Comparison of ENCODE assay signal across 9 mouse cellular contexts in genomic region chr13:63324978-63325848, GRCm38 (mm10).
DNase-seq lines count a peak whose midpoint lies in the region; ATAC-seq and TF ChIP-seq lines count a peak whose summit lies in the region.
"Had no signal": no experiment of that assay in that cellular context is flagged by ENCODE, and none has a peak within 500 bp of the region (broad histone marks: within the 10 kb centered on the region; RNA-seq: fewer than 3 reads in every experiment).

No protein-coding gene starts in this region.

- peak overlapping the region; percentile 10; the same call in 1 of the 2 replicates for H3K27ac ChIP-seq in hindbrain, embryonic 11.5 days (ENCODE audit: low read depth, low read length)
- H3K27ac ChIP-seq in hindbrain, postnatal 0 days, result no peak overlapping the region
- H3K27ac ChIP-seq in ES-E14 (ENCODE audit: insufficient read depth, low read depth, low read length, poor library complexity, severe bottlenecking), result no peak overlapping the region
- peak overlapping the region; percentile 83 for H3K27ac ChIP-seq in embryonic facial prominence, embryonic 10.5 days (replicated peaks)
- peak overlapping the region; percentile 13; the same call in 1 of the 2 replicates for H3K27ac ChIP-seq in liver, embryonic 11.5 days (ENCODE audit: low read depth, low read length)
- H3K27ac ChIP-seq: macrophage had no signal

- no peaks in the 10 kb centered on the region for H3K36me3 ChIP-seq in hindbrain, embryonic 11.5 days (ENCODE audit: control insufficient read depth, insufficient read depth, low read length)
- H3K36me3 ChIP-seq in hindbrain, postnatal 0 days (ENCODE audit: insufficient read depth, low read length), result no peaks in the 10 kb centered on the region
- H3K36me3 ChIP-seq in ES-E14 (ENCODE audit: control insufficient read depth, insufficient read depth, low read length, poor library complexity, severe bottlenecking), result peaks cover 3% of the 10 kb centered on the region; the same call in 1 of the 2 replicates
- H3K36me3 ChIP-seq in embryonic facial prominence, embryonic 10.5 days (replicated peaks), result peaks cover 14% of the 10 kb centered on the region; the same call in 1 of the 2 replicates
- H3K36me3 ChIP-seq in liver, embryonic 11.5 days (ENCODE audit: control insufficient read depth, insufficient read depth, low read length), result no peaks in the 10 kb centered on the region

- DNase-seq in hindbrain, embryonic 11.5 days (ENCODE audit: low spot score), result no peak
- DNase-seq in hindbrain, postnatal 0 days (ENCODE audit: low spot score), result no peak
- DNase-seq in ES-E14 (ENCODE audit: low read depth, low spot score), result no peak
- no peak for DNase-seq in embryonic facial prominence, embryonic 10.5 days (ENCODE audit: low spot score)
- no peak for DNase-seq in liver, embryonic 11.5 days (ENCODE audit: low spot score)
- DNase-seq in gastrocnemius, postnatal 36 days, result no peak
- DNase-seq in left cerebral cortex, postnatal 4 days, result no peak

- no peak overlapping the region for H3K4me3 ChIP-seq in hindbrain, embryonic 11.5 days (ENCODE audit: low read depth, low read length)
- H3K4me3 ChIP-seq in hindbrain, postnatal 0 days (ENCODE audit: low read length), result no peak overlapping the region
- no peak overlapping the region for H3K4me3 ChIP-seq in ES-E14 (ENCODE audit: insufficient read depth in 1 of 2, low read depth in 1 of 2, low read length in 2 of 2, poor library complexity in 1 of 2, severe bottlenecking in 1 of 2)
- H3K4me3 ChIP-seq in embryonic facial prominence, embryonic 10.5 days, result no peak overlapping the region
- no peak overlapping the region for H3K4me3 ChIP-seq in liver, embryonic 11.5 days (ENCODE audit: low read depth, low read length)

- intact Hi-C loops in gastrocnemius, postnatal 36 days (cut with DNase I), result loop anchor here (5.0 kb wide), 2 partner anchors 88 to 213 kb away; no protein-coding TSS in a partner anchor
- intact Hi-C loops in left cerebral cortex, postnatal 4 days (cut with DNase I), result no loop called here

- no peak overlapping the region for H3K9ac ChIP-seq in hindbrain, embryonic 11.5 days (ENCODE audit: low read depth, low read length)
- no peak overlapping the region for H3K9ac ChIP-seq in hindbrain, postnatal 0 days (replicated peaks; ENCODE audit: low read length)
- H3K9ac ChIP-seq in ES-E14 (ENCODE audit: insufficient read depth, low read depth, low read length, poor library complexity, severe bottlenecking), result no peak overlapping the region
- no peak overlapping the region for H3K9ac ChIP-seq in liver, embryonic 11.5 days (ENCODE audit: low read depth, low read length)

- no peaks in the 10 kb centered on the region for H3K9me3 ChIP-seq in hindbrain, embryonic 11.5 days (ENCODE audit: control insufficient read depth, low read length)
- no peaks in the 10 kb centered on the region for H3K9me3 ChIP-seq in hindbrain, postnatal 0 days (ENCODE audit: low read length)
- H3K9me3 ChIP-seq in ES-E14 (ENCODE audit: control insufficient read depth, insufficient read depth, low read depth, low read length), result no peaks in the 10 kb centered on the region
- no peaks in the 10 kb centered on the region for H3K9me3 ChIP-seq in embryonic facial prominence, embryonic 10.5 days
- H3K9me3 ChIP-seq in liver, embryonic 11.5 days (ENCODE audit: control insufficient read depth, low read length), result no peaks in the 10 kb centered on the region

- 74% methylated on average over 10 of the region's 10 CpGs for WGBS in hindbrain, embryonic 11.5 days
- 81% methylated on average over 10 of the region's 10 CpGs for WGBS in hindbrain, postnatal 0 days
- WGBS in embryonic facial prominence, embryonic 10.5 days, result 57% methylated on average over 10 of the region's 10 CpGs
- 61% methylated on average over 10 of the region's 10 CpGs for WGBS in liver, embryonic 11.5 days

- H3K4me1 ChIP-seq in hindbrain, embryonic 11.5 days (replicated peaks; ENCODE audit: control insufficient read depth, insufficient read depth, low read length), result no peaks in the 10 kb centered on the region; the same call in 1 of the 2 replicates
- H3K4me1 ChIP-seq in hindbrain, postnatal 0 days (ENCODE audit: insufficient read depth, low read length), result no peaks in the 10 kb centered on the region
- H3K4me1 ChIP-seq in ES-E14 (ENCODE audit: control insufficient read depth in 2 of 2, insufficient read depth in 2 of 2, low read length in 2 of 2, poor library complexity in 1 of 2), result peaks cover 4 to 9% of the 10 kb centered on the region in 2 experiments; a peak in 2 of 4 replicates
- H3K4me1 ChIP-seq in embryonic facial prominence, embryonic 10.5 days, result peaks cover 66% of the 10 kb centered on the region
- H3K4me1 ChIP-seq in liver, embryonic 11.5 days (replicated peaks; ENCODE audit: control insufficient read depth, insufficient read depth, low read length), result peaks cover 15% of the 10 kb centered on the region

- no peaks in the 10 kb centered on the region for H3K27me3 ChIP-seq in hindbrain, embryonic 11.5 days (ENCODE audit: control insufficient read depth, insufficient read depth, low read length)
- no peaks in the 10 kb centered on the region for H3K27me3 ChIP-seq in hindbrain, postnatal 0 days (ENCODE audit: insufficient read depth, low read length)
- no peaks in the 10 kb centered on the region for H3K27me3 ChIP-seq in embryonic facial prominence, embryonic 10.5 days (replicated peaks; ENCODE audit: low read depth, poor library complexity, severe bottlenecking)
- H3K27me3 ChIP-seq in liver, embryonic 11.5 days (replicated peaks; ENCODE audit: control insufficient read depth, insufficient read depth, low read length), result no peaks in the 10 kb centered on the region

- in situ Hi-C loops in ES-E14 (cut with MboI; ENCODE audit: low sequenced_read_pairs in 2 of 2, unreplicated experiment in 2 of 2), result loop anchor here (5.0 to 25.0 kb wide), 3 partner anchors 83 to 400 kb away; no protein-coding TSS in a partner anchor

- ATAC-seq in hindbrain, embryonic 11.5 days (ENCODE audit: low FRiP score), result no peak
- no peak for ATAC-seq in hindbrain, postnatal 0 days
- ATAC-seq in liver, embryonic 11.5 days (replicated peaks; ENCODE audit: low FRiP score), result peak; percentile 76
- ATAC-seq in monocyte, adult 5-6 weeks (replicated peaks; ENCODE audit: insufficient number of reproducible peaks, low FRiP score, low TSS enrichment, poor library complexity, severe bottlenecking), result no peak

- TF ChIP-seq CTCF in hindbrain, postnatal 0 days (IDR thresholded peaks at IDR 0.05; ENCODE audit: low read depth), result no peak

- no peak overlapping the region for H3K4me2 ChIP-seq in hindbrain, embryonic 11.5 days (replicated peaks; ENCODE audit: low read depth, low read length)
- H3K4me2 ChIP-seq in hindbrain, postnatal 0 days (ENCODE audit: low read depth, low read length), result no peak overlapping the region
- no peak overlapping the region for H3K4me2 ChIP-seq in liver, embryonic 11.5 days

TF ChIP-seq in ES-E14, 5 proteins besides CTCF, POLR2A, EP300 and RAD21:
- TF ChIP-seq CHD2 (IDR thresholded peaks at IDR 0.05; ENCODE audit: low read depth, low read length), result no peak
- TF ChIP-seq MAFK (IDR thresholded peaks at IDR 0.05; ENCODE audit: insufficient read depth, low read depth, low read length), result peak; percentile 53

Comparison
In these comparisons a context has a peak if more than half of its experiments do, and no peak if none do; other contexts are left out.
1. H3K27ac ChIP-seq: peak in hindbrain, embryonic 11.5 days (single experiment), embryonic facial prominence, embryonic 10.5 days (single experiment) and liver, embryonic 11.5 days (single experiment); none in hindbrain, postnatal 0 days (single experiment) and ES-E14 (single experiment).